Mouse (Mus musculus): ENCODE results near the gene Rubcnl.

DNA sequence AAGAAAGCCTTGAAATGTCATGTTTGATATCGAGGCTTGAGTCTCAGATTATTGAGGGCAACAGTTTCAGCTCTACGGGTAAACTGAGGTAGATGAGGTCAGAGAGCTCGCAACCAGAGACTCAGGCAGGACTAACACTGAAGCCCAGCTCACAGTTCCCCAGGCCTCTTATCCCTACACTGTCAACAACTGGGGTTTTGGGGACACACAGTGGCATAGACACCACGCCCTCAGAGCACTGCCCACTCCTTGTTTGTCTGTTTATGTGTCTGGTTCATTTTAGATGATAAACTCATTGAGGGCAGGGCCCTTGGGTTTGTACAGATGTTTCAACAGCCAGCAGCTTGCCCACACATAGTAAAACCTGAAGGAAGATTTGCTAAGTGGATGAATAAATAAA lies 25.9 kb upstream of the Rubcnl start:
- no peak for TF ChIP-seq CTCF (IDR thresholded peaks at IDR 0.05; ENCODE audit: low read depth)
- TF ChIP-seq EP300 (IDR thresholded peaks at IDR 0.05; ENCODE audit: low read depth) = no peak

All from liver, embryonic 14.5 days (tissue).